Mouse (Mus musculus): ENCODE results near the gene Cdkn2b. TPM values are rescaled to one million over a fixed set of nuclear protein-coding genes. Genes with fewer than 3 reads are reported as not detected.

Gene Cdkn2b
- total RNA-seq, 2 experiments from 2014 or later: 0.56 to 0.84 TPM

Other genes starting within 250 kb of the Cdkn2b start
- 10 to 100 TPM; 12.8 to 13.1 TPM for gene Mtap, start 173.9 kb downstream of the Cdkn2b start, total RNA-seq (2021)
- gene Cdkn2a, start 16.4 kb downstream of the Cdkn2b start, total RNA-seq (2021): not detected

Measured in gastrocnemius, postnatal 25 days (tissue).